Mouse (Mus musculus) frontal cortex, adult 2 months (tissue): ENCODE measurements around the gene Gm45213. TPM values are rescaled to one million over a fixed set of nuclear protein-coding genes. Genes with fewer than 3 reads are reported as not detected.

Experiments used
- DNase-seq, 2 experiments: peaks; one replicate each; pipeline ENCODE4 v3.0.0; 2022; ENCODE audit warnings: low spot score in 1 of 2; ENCODE audit errors: extremely low spot score in 1 of 2
- polyA plus RNA-seq: library from polyadenylated mRNA; depleted of rRNA; stranded (reverse); fragments of >200 nt; gene quantifications from 2 replicates; pipeline ENCODE4 v1.2.3, GENCODE M21; 2012; rRNA removed

Gm45213 gene
- polyA plus RNA-seq = not detected in 2 replicates

- DNase-seq = no peak
Observed at GRCm38 (mm10) chr7:66043552-66044459, at the start of gene Gm45213. TSS of gene Gm45213 (plus strand) at chr7:66043602.

GRCm38 (mm10) chr7:66001035-66001754 is 42.2 kb upstream of the Gm45213 start:
- no peak for DNase-seq

- no peak for DNase-seq
Observed at GRCm38 (mm10) chr7:66001797-66002196, 41.6 kb upstream of the Gm45213 start.

- DNase-seq = no peak
Observed at GRCm38 (mm10) chr7:66003447-66003846, 40.0 kb upstream of the Gm45213 start.

GRCm38 (mm10) chr7:66003865-66004638 is 39.4 kb upstream of the Gm45213 start:
- no peak for DNase-seq

- DNase-seq = no peak
Observed at GRCm38 (mm10) chr7:66005066-66005465, 38.3 kb upstream of the Gm45213 start.

GRCm38 (mm10) chr7:66008161-66008891 is 35.1 kb upstream of the Gm45213 start:
- DNase-seq = no peak

GRCm38 (mm10) chr7:66008892-66009273 is 34.5 kb upstream of the Gm45213 start:
- DNase-seq = peak in 1 of 2 experiments; percentile 34

- DNase-seq = no peak
Observed at GRCm38 (mm10) chr7:66010518-66010917, 32.9 kb upstream of the Gm45213 start.

GRCm38 (mm10) chr7:66027747-66028146 is 15.7 kb upstream of the Gm45213 start:
- peak in 1 of 2 experiments; percentile 51 for DNase-seq

GRCm38 (mm10) chr7:66028766-66029512 is 14.5 kb upstream of the Gm45213 start:
- DNase-seq = no peak

- no peak for DNase-seq
Observed at GRCm38 (mm10) chr7:66036809-66037208, 6.6 kb upstream of the Gm45213 start.

- no peak for DNase-seq
Observed at GRCm38 (mm10) chr7:66038261-66038660, 5.1 kb upstream of the Gm45213 start.

GRCm38 (mm10) chr7:66038730-66039129 is 4.7 kb upstream of the Gm45213 start:
- DNase-seq = no peak

- no peak for DNase-seq
Observed at GRCm38 (mm10) chr7:66040026-66040814, 3.2 kb upstream of the Gm45213 start.

- no peak for DNase-seq
Observed at GRCm38 (mm10) chr7:66044617-66045016, 1.2 kb downstream of the Gm45213 start.

GRCm38 (mm10) chr7:66046921-66047918 is 3.8 kb downstream of the Gm45213 start:
- no peak for DNase-seq
